Mouse (Mus musculus): ENCODE measurements around the gene Wdfy3.
A peak's percentile ranks its signal among the peaks of the same experiment; 100 is the strongest.

The Wdfy3 gene

GRCm38 (mm10) chr5:102054511-102055093 is 15.1 kb downstream of the Wdfy3 start:
- DNase-seq, result peak; percentile 60

- DNase-seq, result no peak
Observed at GRCm38 (mm10) chr5:102052906-102053305, 16.8 kb downstream of the Wdfy3 start.

GRCm38 (mm10) chr5:102052465-102052864 is 17.3 kb downstream of the Wdfy3 start:
- no peak for DNase-seq

- DNase-seq, result no peak
Observed at GRCm38 (mm10) chr5:102050677-102051076, 19.0 kb downstream of the Wdfy3 start.

- DNase-seq, result no peak
Observed at GRCm38 (mm10) chr5:102048416-102048815, 21.3 kb downstream of the Wdfy3 start.

- no peak for DNase-seq
Observed at GRCm38 (mm10) chr5:102046617-102047116, 23.1 kb downstream of the Wdfy3 start.

- DNase-seq, result no peak
Observed at GRCm38 (mm10) chr5:102045636-102046616, 23.8 kb downstream of the Wdfy3 start.

- DNase-seq, result no peak
Observed at GRCm38 (mm10) chr5:102045177-102045576, 24.5 kb downstream of the Wdfy3 start.

- DNase-seq, result no peak
Observed at GRCm38 (mm10) chr5:102033281-102033680, 36.4 kb downstream of the Wdfy3 start.

- DNase-seq, result no peak
Observed at GRCm38 (mm10) chr5:102032594-102033240, 37.0 kb downstream of the Wdfy3 start.

GRCm38 (mm10) chr5:102032191-102032590 is 37.5 kb downstream of the Wdfy3 start:
- no peak for DNase-seq

- no peak for DNase-seq
Observed at GRCm38 (mm10) chr5:102023376-102023775, 46.3 kb downstream of the Wdfy3 start.

GRCm38 (mm10) chr5:102022018-102022898 is 47.5 kb downstream of the Wdfy3 start:
- no peak for DNase-seq

GRCm38 (mm10) chr5:102014235-102014634 is 55.5 kb downstream of the Wdfy3 start:
- DNase-seq, result peak; percentile 22

GRCm38 (mm10) chr5:102013781-102014180 is 55.9 kb downstream of the Wdfy3 start:
- no peak for DNase-seq

- no peak for DNase-seq
Observed at GRCm38 (mm10) chr5:102010961-102011360, 58.8 kb downstream of the Wdfy3 start.

- no peak for DNase-seq
Observed at GRCm38 (mm10) chr5:102009606-102010005, 60.1 kb downstream of the Wdfy3 start.

- no peak for DNase-seq
Observed at GRCm38 (mm10) chr5:102008712-102009111, 61.0 kb downstream of the Wdfy3 start.

GRCm38 (mm10) chr5:102006218-102006941 is 63.3 kb downstream of the Wdfy3 start:
- DNase-seq, result no peak

GRCm38 (mm10) chr5:102003371-102003770 is 66.3 kb downstream of the Wdfy3 start:
- DNase-seq, result no peak

- no peak for DNase-seq
Observed at GRCm38 (mm10) chr5:102001026-102001425, 68.7 kb downstream of the Wdfy3 start.

GRCm38 (mm10) chr5:101998971-101999370 is 70.8 kb downstream of the Wdfy3 start:
- no peak for DNase-seq
